In the genomic region with DNA sequence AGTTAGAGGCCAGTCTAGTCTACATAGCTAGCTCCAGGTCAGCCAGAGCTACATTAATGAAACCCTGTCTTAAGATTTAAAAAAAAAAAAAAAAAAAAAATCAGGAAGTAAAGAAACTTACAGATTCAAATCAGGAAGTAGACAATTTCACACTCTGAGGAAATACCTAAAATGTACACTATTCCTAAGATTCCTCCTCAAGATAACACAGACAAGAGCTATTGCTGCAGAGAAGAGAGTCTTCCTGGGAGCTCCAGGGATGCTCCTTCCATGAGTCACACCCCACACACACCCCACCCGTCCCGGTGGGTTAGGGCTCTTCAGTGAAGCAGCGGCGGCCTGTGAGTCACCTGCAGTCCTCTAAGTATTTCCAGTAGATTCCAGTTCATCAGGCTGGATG, we compare ENCODE assay signal across 15 mouse cellular contexts. TPM values are rescaled to one million over a fixed set of nuclear protein-coding genes. Genes with fewer than 3 reads are reported as not detected.
DNase-seq lines count a peak whose midpoint lies in the region; ATAC-seq and TF ChIP-seq lines count a peak whose summit lies in the region.
"Had no signal": no experiment of that assay in that cellular context is flagged by ENCODE, and none has a peak within 500 bp of the region (broad histone marks: within the 10 kb centered on the region; RNA-seq: fewer than 3 reads in every experiment).

No protein-coding gene starts in this region.

- H3K79me2 ChIP-seq in MEL (ENCODE audit: control insufficient read depth, insufficient read depth, low read length, poor library complexity): no peaks in the 10 kb centered on the region; the same call in 1 of the 2 replicates

- H3K9me3 ChIP-seq in MEL (replicated peaks; ENCODE audit: insufficient read depth, low read length): no peaks in the 10 kb centered on the region
- H3K9me3 ChIP-seq: embryonic facial prominence, embryonic 12.5 days; heart, embryonic 12.5 days; limb, embryonic 12.5 days; megakaryocyte, embryonic 14.5 days had no signal

- peak; percentile 49 to 56 for DNase-seq in lung, adult 18-20 months
- no peak for DNase-seq in lung, postnatal 25 days (ENCODE audit: low spot score)
- peak; percentile 54 for DNase-seq in MEL (ENCODE audit: low read depth, low spot score)
- DNase-seq in thymus, postnatal 4 days: no peak
- DNase-seq in cerebellum, adult 8-10 months: no peak
- DNase-seq in frontal cortex, postnatal 25 days (ENCODE audit: low spot score in 2 of 2): no peak
- DNase-seq: cerebellum, adult 18-20 months; forebrain, postnatal 0 days had no signal

- peaks cover 0 to 9% of the 10 kb centered on the region in 2 experiments; a peak in 2 of 4 replicates for H3K36me3 ChIP-seq in MEL (ENCODE audit: control insufficient read depth in 1 of 2, insufficient read depth in 2 of 2, low read length in 2 of 2)
- H3K36me3 ChIP-seq: embryonic facial prominence, embryonic 12.5 days; limb, embryonic 12.5 days had no signal

- peak in 1 of 2 experiments; percentile 36; a peak in 2 of 4 replicates for TF ChIP-seq EP300 in MEL (IDR thresholded peaks at IDR 0.05; ENCODE audit: low read depth in 1 of 2, low read length in 2 of 2)

- TF ChIP-seq RAD21 in MEL (IDR thresholded peaks at IDR 0.05; ENCODE audit: low read depth, low read length): no peak

- no peak overlapping the region for H3K4me3 ChIP-seq in MEL (ENCODE audit: control insufficient read depth in 1 of 2, insufficient read depth in 1 of 2, low read depth in 2 of 2, low read length in 2 of 2)
- H3K4me3 ChIP-seq: embryonic facial prominence, embryonic 12.5 days; heart, embryonic 12.5 days; limb, embryonic 12.5 days; megakaryocyte, embryonic 14.5 days had no signal

- no peak overlapping the region for H3K27ac ChIP-seq in MEL (ENCODE audit: control insufficient read depth, low read depth, low read length)
- H3K27ac ChIP-seq: embryonic facial prominence, embryonic 12.5 days; limb, embryonic 12.5 days had no signal

- peaks cover 6 to 14% of the 10 kb centered on the region in 2 experiments for H3K4me1 ChIP-seq in MEL (ENCODE audit: control insufficient read depth in 1 of 2, insufficient read depth in 2 of 2, low read length in 2 of 2)
- H3K4me1 ChIP-seq: embryonic facial prominence, embryonic 12.5 days; limb, embryonic 12.5 days had no signal

- TF ChIP-seq CTCF in MEL (IDR thresholded peaks at IDR 0.05 in 2 of 3, conservative IDR thresholded peaks at IDR 0.05 in 1 of 3; ENCODE audit: control insufficient read depth in 1 of 3, insufficient read depth in 1 of 3, low read depth in 2 of 3, low read length in 3 of 3, poor library complexity in 1 of 3, severe bottlenecking in 1 of 3): no peak

- no peak overlapping the region for H3K9ac ChIP-seq in MEL (ENCODE audit: control insufficient read depth, low read depth, low read length, poor library complexity, severe bottlenecking)
- H3K9ac ChIP-seq: embryonic facial prominence, embryonic 12.5 days; forebrain, postnatal 0 days; heart, embryonic 12.5 days; limb, embryonic 12.5 days had no signal

- H3K27me3 ChIP-seq in MEL (ENCODE audit: control insufficient read depth in 1 of 2, insufficient read depth in 2 of 2, low read length in 2 of 2): no peaks in the 10 kb centered on the region
- H3K27me3 ChIP-seq: embryonic facial prominence, embryonic 12.5 days; heart, embryonic 12.5 days; limb, embryonic 12.5 days; megakaryocyte, embryonic 14.5 days had no signal

- peak; percentile 59 for ATAC-seq in common myeloid progenitor, adult 5-6 weeks (replicated peaks; ENCODE audit: low read depth, poor library complexity, severe bottlenecking)
- ATAC-seq in neutrophil, adult 5-6 weeks (ENCODE audit: extremely low read depth, insufficient number of reproducible peaks, low FRiP score, poor library complexity, severe bottlenecking): 0 out of 2 replicates have a peak, but pooled peaks have one; percentile 45
- ATAC-seq: forebrain, postnatal 0 days had no signal

- TF ChIP-seq POLR2A in MEL (IDR thresholded peaks at IDR 0.05; ENCODE audit: control insufficient read depth in 1 of 2, insufficient read depth in 1 of 2, low read depth in 1 of 2, low read length in 2 of 2, poor library complexity in 1 of 2): no peak

TF ChIP-seq in MEL, 35 proteins besides CTCF, POLR2A, EP300 and RAD21:
- TF ChIP-seq RCOR1 (IDR thresholded peaks at IDR 0.05; ENCODE audit: low read depth, low read length) (peak; percentile 70; the same call in 1 of the 2 replicates), UBTF (IDR thresholded peaks at IDR 0.05; ENCODE audit: borderline replicate concordance, insufficient read depth, low read depth, low read length) (no peak), GATA1 (IDR thresholded peaks at IDR 0.05; ENCODE audit: low read depth, low read length) (peak; percentile 73), ZNF384 (IDR thresholded peaks at IDR 0.05; ENCODE audit: low read depth, low read length) (peak; percentile 96), ELF1 (IDR thresholded peaks at IDR 0.05; ENCODE audit: low read depth, low read length) (peak; percentile 66)

RNA-seq across cellular contexts. Expression of a gene that starts 13.3 kb away (rescaled TPM):
- total RNA-seq in MEL (2012; rRNA removed): 7.9 and 9.2 TPM in 2 replicates
- polyA plus RNA-seq in MEL (2012; ENCODE audit: insufficient read depth in 1 of 2, insufficient read length in 2 of 2, low read depth in 1 of 2, low replicate concordance in 2 of 2, missing spikeins in 1 of 2): 1 to 10 TPM in 1 of 2 experiments, not detected in 1; 7.0 TPM
- 17.1 and 19.9 TPM in 2 replicates for total RNA-seq in common myeloid progenitor, adult 5-6 weeks (2017)
- total RNA-seq in neutrophil, adult 5-6 weeks (2017): 29.7 TPM in 2 replicates

RNA-seq across cellular contexts. Expression of a gene that starts 13.5 kb away (rescaled TPM):
- total RNA-seq in MEL (2012; rRNA removed): 92.3 and 99.9 TPM in 2 replicates
- polyA plus RNA-seq in MEL (2012; ENCODE audit: insufficient read depth in 1 of 2, insufficient read length in 2 of 2, low read depth in 1 of 2, low replicate concordance in 2 of 2, missing spikeins in 1 of 2): 100 to 1,000 TPM in 1 of 2 experiments, 10 to 100 TPM in 1; 57.1 to 125 TPM
- total RNA-seq in common myeloid progenitor, adult 5-6 weeks (2017): 124 and 148 TPM in 2 replicates
- total RNA-seq in neutrophil, adult 5-6 weeks (2017): 225 and 241 TPM in 2 replicates

RNA-seq across cellular contexts. Expression of a gene that starts 58.2 kb away (rescaled TPM):
- not detected in 2 replicates for total RNA-seq in MEL (2012; rRNA removed)
- not detected for polyA plus RNA-seq in MEL (2012; ENCODE audit: insufficient read depth in 1 of 2, insufficient read length in 2 of 2, low read depth in 1 of 2, low replicate concordance in 2 of 2, missing spikeins in 1 of 2)
- total RNA-seq in common myeloid progenitor, adult 5-6 weeks (2017): not detected in 2 replicates
- not detected in 2 replicates for total RNA-seq in neutrophil, adult 5-6 weeks (2017)
- total RNA-seq: forebrain, postnatal 0 days had no signal
- polyA plus RNA-seq: embryonic facial prominence, embryonic 12.5 days; forebrain, postnatal 0 days; heart, embryonic 12.5 days; limb, embryonic 12.5 days; stomach, embryonic 14.5 days had no signal

Comparison
In these comparisons a context has a peak if more than half of its experiments do, and no peak if none do; other contexts are left out.
1. DNase-seq: peak in lung, adult 18-20 months (2 of 2) and MEL (single experiment); none in lung, postnatal 25 days (single experiment), thymus, postnatal 4 days (single experiment), cerebellum, adult 8-10 months (single experiment) and frontal cortex, postnatal 25 days (0 of 2).